Mouse (Mus musculus) brain, embryonic 14.5 days (tissue): ENCODE measurements at regions not wholly inside any gene's neighbourhood (a gene's known extent, or its start where the extent isn't known, plus 50 kb on each side); places are given as distances from the start of the nearest gene placed in this dataset.

ENCODE experiments used
- CTCF ChIP-seq: fragments of 200-500 bp; IDR thresholded peaks from 2 replicates; pipeline ENCODE4 v1.5.1; 2012; ENCODE audit warnings: inconsistent platforms, mild to moderate bottlenecking, moderate library complexity, borderline replicate concordance; ENCODE audit not compliant: insufficient read depth, insufficient read length; ENCODE audit errors: extremely low read depth
- POLR2A ChIP-seq: fragments of 200-500 bp; IDR thresholded peaks from 2 replicates; pipeline ENCODE4 v1.6.1; 2012; ENCODE audit warnings: mild to moderate bottlenecking, inconsistent platforms, borderline replicate concordance; ENCODE audit not compliant: poor library complexity, insufficient read depth, insufficient read length, severe bottlenecking; ENCODE audit errors: extremely low read depth

DNA sequence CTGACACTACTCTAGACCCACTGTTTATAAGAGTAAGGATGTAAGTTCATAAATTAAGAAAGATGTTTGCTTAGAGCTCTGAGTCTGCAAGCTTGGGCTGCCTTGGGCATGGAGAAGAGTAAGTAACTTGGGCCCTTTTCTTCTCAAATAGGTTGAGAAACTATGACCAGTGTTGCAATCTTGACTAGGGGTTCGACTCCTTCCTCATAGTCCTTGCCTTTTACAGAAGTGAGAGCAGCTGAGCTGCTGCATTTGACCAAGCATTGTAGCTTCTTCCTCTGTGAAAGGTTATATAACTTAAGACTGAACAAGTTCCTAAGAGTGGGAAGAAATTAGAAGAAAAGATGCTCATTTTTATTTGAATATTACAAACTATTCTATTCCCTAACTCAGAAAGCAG lies 693.5 kb downstream of the Cypt12 start:
- TF ChIP-seq CTCF (no peak), POLR2A (no peak)
